Comparison of ENCODE assay signal across 17 mouse cellular contexts in genomic region chr12:110555536-110556240, GRCm38 (mm10).
"Had no signal": no experiment of that assay in that cellular context is flagged by ENCODE, and none has a peak within 500 bp of the region (broad histone marks: within the 10 kb centered on the region; RNA-seq: fewer than 3 reads in every experiment).

No protein-coding gene starts in this region.

- H3K4me3 ChIP-seq: limb, embryonic 12.5 days; liver, embryonic 13.5 days; lung, embryonic 15.5 days; megakaryocyte, embryonic 14.5 days; midbrain, embryonic 15.5 days; neural tube, embryonic 12.5 days had no signal

- ATAC-seq: intestine, embryonic 16.5 days; liver, postnatal 0 days; midbrain, embryonic 15.5 days had no signal

- H3K9ac ChIP-seq: limb, embryonic 12.5 days; liver, embryonic 13.5 days; liver, postnatal 0 days; lung, embryonic 15.5 days; midbrain, embryonic 15.5 days; neural tube, embryonic 12.5 days had no signal

- H3K4me1 ChIP-seq: limb, embryonic 12.5 days; lung, embryonic 15.5 days; megakaryocyte, embryonic 14.5 days; midbrain, embryonic 15.5 days; neural tube, embryonic 12.5 days had no signal

- H3K27ac ChIP-seq: limb, embryonic 12.5 days; liver, embryonic 13.5 days; lung, embryonic 15.5 days; macrophage; midbrain, embryonic 15.5 days; neural tube, embryonic 12.5 days had no signal

- H3K9me3 ChIP-seq: limb, embryonic 12.5 days; liver, embryonic 13.5 days; lung, embryonic 15.5 days; megakaryocyte, embryonic 14.5 days; midbrain, embryonic 15.5 days; neural tube, embryonic 12.5 days had no signal

- DNase-seq: kidney, adult 8-10 months; kidney, postnatal 4 days; layer of hippocampus, postnatal 36 days; liver; liver, embryonic 13.5 days; liver, postnatal 0 days; lung, postnatal 14 days; thymus, adult 18-20 months; thymus, postnatal 14 days had no signal

- H3K27me3 ChIP-seq: limb, embryonic 12.5 days; liver, embryonic 13.5 days; lung, embryonic 15.5 days; megakaryocyte, embryonic 14.5 days; midbrain, embryonic 15.5 days; neural tube, embryonic 12.5 days had no signal

- H3K4me2 ChIP-seq: limb, embryonic 12.5 days; liver, embryonic 13.5 days; lung, embryonic 15.5 days; midbrain, embryonic 11.5 days; midbrain, embryonic 15.5 days; neural tube, embryonic 12.5 days had no signal
